Mouse (Mus musculus) MEL (cell line): ENCODE data around the gene Pfpl. TPM values are rescaled to one million over a fixed set of nuclear protein-coding genes. Genes with fewer than 3 reads are reported as not detected.

Source experiments
- DNase-seq: peaks from one replicate; pipeline ENCODE4 v3.0.0; 2011; ENCODE audit warnings: low read depth, low spot score
- H3K27ac ChIP-seq: 2 replicates; pipeline ENCODE4 v1.5.1; 2012; ENCODE audit warnings: low read depth, mild to moderate bottlenecking, control low read depth, low read length, moderate library complexity; ENCODE audit not compliant: control insufficient read depth
- H3K27me3 ChIP-seq, 2 experiments: fragments of 150-350 bp in 1 of 2; sonication (generic) in 1 of 2; 2 replicates each; pipeline ENCODE4 v1.6.1; 2012; ENCODE audit warnings: low read length in 2 of 2, mild to moderate bottlenecking in 2 of 2, improper control_type of control experiment in 1 of 2, moderate library complexity in 1 of 2; ENCODE audit not compliant: insufficient read depth in 2 of 2, control insufficient read depth in 1 of 2
- H3K36me3 ChIP-seq, 2 experiments: 2 replicates each; pipeline ENCODE4 v1.6.1; 2012 to 2014; ENCODE audit warnings: low read length in 2 of 2, improper control_type of control experiment in 1 of 2, inconsistent platforms in 1 of 2, mild to moderate bottlenecking in 1 of 2; ENCODE audit not compliant: insufficient read depth in 2 of 2, control insufficient read depth in 1 of 2
- H3K4me1 ChIP-seq, 2 experiments: fragments of 150-350 bp in 1 of 2; sonication (generic) in 1 of 2; 2 replicates each; pipeline ENCODE4 v1.6.1; 2012; ENCODE audit warnings: low read length in 2 of 2, improper control_type of control experiment in 1 of 2, mild to moderate bottlenecking in 1 of 2; ENCODE audit not compliant: insufficient read depth in 2 of 2, control insufficient read depth in 1 of 2
- H3K4me3 ChIP-seq, 2 experiments: fragments of 150-350 bp in 1 of 2; sonication (generic) in 1 of 2; 2 replicates each; pipeline ENCODE4 v1.5.1; 2012; ENCODE audit warnings: low read depth in 2 of 2, low read length in 2 of 2, mild to moderate bottlenecking in 2 of 2, moderate library complexity in 2 of 2, control low read depth in 1 of 2, improper control_type of control experiment in 1 of 2; ENCODE audit not compliant: control insufficient read depth in 1 of 2, insufficient read depth in 1 of 2
- H3K79me2 ChIP-seq: 2 replicates; pipeline ENCODE4 v1.6.1; 2012; ENCODE audit warnings: mild to moderate bottlenecking, low read length, moderate library complexity; ENCODE audit not compliant: control insufficient read depth, poor library complexity, insufficient read depth
- H3K9ac ChIP-seq: 2 replicates; pipeline ENCODE4 v1.6.1; 2012; ENCODE audit warnings: low read depth, mild to moderate bottlenecking, control low read depth, low read length, moderate library complexity; ENCODE audit not compliant: control insufficient read depth, poor library complexity, severe bottlenecking
- H3K9me3 ChIP-seq: fragments of 150-350 bp; sonication (generic); replicated peaks from 2 replicates; pipeline ENCODE4 v1.6.1; 2012; ENCODE audit warnings: mild to moderate bottlenecking, low read length, improper control_type of control experiment, moderate library complexity; ENCODE audit not compliant: insufficient read depth
- BHLHE40 ChIP-seq: IDR thresholded peaks from 2 replicates; pipeline ENCODE4 v1.6.1; 2012; ENCODE audit warnings: low read depth, mild to moderate bottlenecking, inconsistent platforms, low read length, improper control_type of control experiment, borderline replicate concordance
- CHD1 ChIP-seq: IDR thresholded peaks from 2 replicates; pipeline ENCODE4 v1.6.1; 2012; ENCODE audit warnings: low read depth, mild to moderate bottlenecking, inconsistent platforms, low read length, improper control_type of control experiment
- CHD2 ChIP-seq: IDR thresholded peaks from 2 replicates; pipeline ENCODE4 v1.6.1; 2011; ENCODE audit warnings: low read length, improper control_type of control experiment
- E2F4 ChIP-seq: IDR thresholded peaks from 2 replicates; pipeline ENCODE4 v1.6.1; 2011; ENCODE audit warnings: low read depth, low read length, improper control_type of control experiment, borderline replicate concordance
- ELF1 ChIP-seq: IDR thresholded peaks from 2 replicates; pipeline ENCODE4 v1.6.1; 2014; ENCODE audit warnings: low read depth, mild to moderate bottlenecking, inconsistent platforms, low read length, improper control_type of control experiment, moderate library complexity
- EP300 ChIP-seq, 2 experiments: IDR thresholded peaks; 2 replicates each; pipeline ENCODE4 v1.6.1; 2011; ENCODE audit warnings: improper control_type of control experiment in 2 of 2, low read length in 2 of 2, low read depth in 1 of 2, mild to moderate bottlenecking in 1 of 2
- GABPA ChIP-seq: IDR thresholded peaks from 2 replicates; pipeline ENCODE4 v1.6.1; 2012; ENCODE audit warnings: low read depth, mild to moderate bottlenecking, inconsistent platforms, low read length, improper control_type of control experiment, moderate library complexity
- GATA1 ChIP-seq: IDR thresholded peaks from 2 replicates; pipeline ENCODE4 v1.6.1; 2011; ENCODE audit warnings: low read depth, low read length, improper control_type of control experiment
- HCFC1 ChIP-seq: IDR thresholded peaks from 2 replicates; pipeline ENCODE4 v1.6.1; 2012; ENCODE audit warnings: low read depth, mild to moderate bottlenecking, inconsistent platforms, low read length, improper control_type of control experiment, moderate library complexity
- KAT2A ChIP-seq: conservative IDR thresholded peaks from 2 replicates; pipeline ENCODE4 v1.6.1; 2012; ENCODE audit warnings: low read depth, low read length, improper control_type of control experiment, inconsistent platforms
- MAFK ChIP-seq: IDR thresholded peaks from 2 replicates; pipeline ENCODE4 v1.6.1; 2011; ENCODE audit warnings: low read depth, mild to moderate bottlenecking, low read length, improper control_type of control experiment, borderline replicate concordance
- MAX ChIP-seq: IDR thresholded peaks from 2 replicates; pipeline ENCODE4 v1.6.1; 2011; ENCODE audit warnings: low read length, improper control_type of control experiment
- MAZ ChIP-seq: IDR thresholded peaks from 2 replicates; pipeline ENCODE4 v1.6.1; 2012; ENCODE audit warnings: low read depth, mild to moderate bottlenecking, inconsistent platforms, low read length, improper control_type of control experiment
- MEF2A ChIP-seq: IDR thresholded peaks from 2 replicates; pipeline ENCODE4 v1.6.1; 2014; ENCODE audit warnings: low read depth, mild to moderate bottlenecking, inconsistent platforms, low read length, improper control_type of control experiment; ENCODE audit not compliant: poor library complexity, insufficient replicate concordance, severe bottlenecking; ENCODE audit errors: extremely low read depth
- MXI1 ChIP-seq: IDR thresholded peaks from 2 replicates; pipeline ENCODE4 v1.6.1; 2011; ENCODE audit warnings: mild to moderate bottlenecking, low read depth, low read length, improper control_type of control experiment
- NRF1 ChIP-seq: IDR thresholded peaks from 2 replicates; pipeline ENCODE4 v1.6.1; 2014; ENCODE audit warnings: low read depth, mild to moderate bottlenecking, inconsistent platforms, low read length, improper control_type of control experiment, moderate library complexity; ENCODE audit not compliant: poor library complexity, insufficient read depth, severe bottlenecking
- POLR2A ChIP-seq, 2 experiments: IDR thresholded peaks; 2 replicates each; pipeline ENCODE4 v1.6.1; 2011 to 2012; ENCODE audit warnings: low read length in 2 of 2, mild to moderate bottlenecking in 2 of 2, control low read depth in 1 of 2, improper control_type of control experiment in 1 of 2, low read depth in 1 of 2, moderate library complexity in 1 of 2; ENCODE audit not compliant: control insufficient read depth in 1 of 2, insufficient read depth in 1 of 2, poor library complexity in 1 of 2
- POLR2AphosphoS2 ChIP-seq: IDR thresholded peaks from 2 replicates; pipeline ENCODE4 v1.6.1; 2011; ENCODE audit warnings: low read length, improper control_type of control experiment
- POLR2AphosphoS5 ChIP-seq: IDR thresholded peaks from 2 replicates; pipeline ENCODE4 v1.6.1; 2012; ENCODE audit warnings: low read depth, borderline replicate concordance, mild to moderate bottlenecking, inconsistent platforms, low read length, moderate library complexity, mixed read lengths
- RAD21 ChIP-seq: IDR thresholded peaks from 2 replicates; pipeline ENCODE4 v1.6.1; 2011; ENCODE audit warnings: mild to moderate bottlenecking, low read depth, low read length, improper control_type of control experiment
- RCOR1 ChIP-seq: IDR thresholded peaks from 2 replicates; pipeline ENCODE4 v1.6.1; 2012; ENCODE audit warnings: low read depth, mild to moderate bottlenecking, inconsistent platforms, low read length, improper control_type of control experiment
- SIN3A ChIP-seq: IDR thresholded peaks from 2 replicates; pipeline ENCODE4 v1.6.1; 2012; ENCODE audit warnings: low read length, improper control_type of control experiment, inconsistent platforms
- TAL1 ChIP-seq: IDR thresholded peaks from 2 replicates; pipeline ENCODE4 v1.6.1; 2012; ENCODE audit warnings: mild to moderate bottlenecking, inconsistent platforms, low read length, moderate library complexity, mixed read lengths
- TBP ChIP-seq: IDR thresholded peaks from 2 replicates; pipeline ENCODE4 v1.8.0; 2011; ENCODE audit warnings: low read depth, low read length, improper control_type of control experiment
- TCF12 ChIP-seq: IDR thresholded peaks from 2 replicates; pipeline ENCODE4 v1.6.1; 2014; ENCODE audit warnings: low read depth, mild to moderate bottlenecking, inconsistent platforms, low read length, improper control_type of control experiment, moderate library complexity
- UBTF ChIP-seq: IDR thresholded peaks from 2 replicates; pipeline ENCODE4 v1.6.1; 2012; ENCODE audit warnings: low read depth, mild to moderate bottlenecking, inconsistent platforms, low read length, improper control_type of control experiment, moderate library complexity, borderline replicate concordance; ENCODE audit not compliant: insufficient read depth
- USF1 ChIP-seq: IDR thresholded peaks from 2 replicates; pipeline ENCODE4 v1.6.1; 2014; ENCODE audit warnings: low read depth, mild to moderate bottlenecking, inconsistent platforms, low read length, improper control_type of control experiment, moderate library complexity
- USF2 ChIP-seq, 2 experiments: IDR thresholded peaks; 2 replicates each; pipeline ENCODE4 v1.6.1; 2011 to 2012; ENCODE audit warnings: improper control_type of control experiment in 2 of 2, low read length in 2 of 2, borderline replicate concordance in 1 of 2, inconsistent platforms in 1 of 2, low read depth in 1 of 2, mild to moderate bottlenecking in 1 of 2; ENCODE audit not compliant: insufficient read depth in 1 of 2
- ZKSCAN1 ChIP-seq: IDR thresholded peaks from 2 replicates; pipeline ENCODE4 v1.6.1; 2012; ENCODE audit warnings: low read depth, mild to moderate bottlenecking, inconsistent platforms, low read length, improper control_type of control experiment, moderate library complexity
- ZMIZ1 ChIP-seq: IDR thresholded peaks from 2 replicates; pipeline ENCODE4 v1.6.1; 2012; ENCODE audit warnings: low read depth, mild to moderate bottlenecking, inconsistent platforms, low read length, improper control_type of control experiment, moderate library complexity
- ZNF384 ChIP-seq: IDR thresholded peaks from 2 replicates; pipeline ENCODE4 v1.6.1; 2012; ENCODE audit warnings: low read depth, mild to moderate bottlenecking, inconsistent platforms, low read length, improper control_type of control experiment
- polyA plus RNA-seq, 2 experiments: library from polyadenylated mRNA; stranded (reverse) in 1 of 2; unstranded in 1 of 2; fragments of >175 nt in 1 of 2; fragments of >200 nt in 1 of 2; gene quantifications; 2 replicates each; pipeline versions ENCODE4 v1.2.1 to v1.2.4; 2012; ENCODE audit warnings: low replicate concordance in 2 of 2, low read depth in 1 of 2; ENCODE audit not compliant: insufficient read length in 2 of 2, insufficient read depth in 1 of 2, missing spikeins in 1 of 2
- total RNA-seq: library from RNA; depleted of rRNA; stranded (reverse); fragments of 300-350 nt; gene quantifications from 2 replicates; pipeline ENCODE4 v1.2.3, GENCODE M21; 2012

Pfpl gene
- total and polyA plus RNA-seq, 3 experiments, result not detected

DNA sequence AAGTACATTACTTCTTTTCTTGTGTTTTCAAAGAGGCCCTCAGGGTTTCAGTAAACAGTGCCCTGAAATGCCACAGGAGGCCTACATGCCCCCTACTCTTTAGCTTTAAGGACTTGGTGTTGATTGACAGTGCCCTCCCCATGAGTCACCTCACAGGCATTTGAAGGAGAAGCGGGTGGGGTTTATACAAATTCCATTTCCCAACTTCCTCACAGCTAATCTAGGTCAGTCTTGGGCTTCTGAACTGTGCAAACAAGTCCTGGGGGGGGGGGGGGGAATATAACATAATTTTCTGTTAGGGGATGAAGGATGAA, 36.0 kb downstream of the Pfpl start:
- Histone ChIP-seq H3K79me2 (no peaks in the 10 kb centered on the region), H3K9ac (no peak overlapping the region), H3K27ac (peak overlapping the region; percentile 35; the same call in 1 of the 2 replicates), H3K4me3 (no peak overlapping the region), H3K36me3 (peaks cover 0 to 9% of the 10 kb centered on the region in 2 experiments; a peak in 2 of 4 replicates), H3K27me3 (no peaks in the 10 kb centered on the region), H3K9me3 (no peaks in the 10 kb centered on the region), H3K4me1 (peaks cover 3 to 4% of the 10 kb centered on the region in 2 experiments; a peak in 2 of 4 replicates)
- TF ChIP-seq KAT2A (no peak), MXI1 (no peak), MEF2A (no peak), GABPA (no peak), POLR2A (IDR thresholded peaks at IDR 0.05; ENCODE audit: control insufficient read depth in 1 of 2, insufficient read depth in 1 of 2, low read depth in 1 of 2, low read length in 2 of 2, poor library complexity in 1 of 2) (no peak), USF2 (IDR thresholded peaks at IDR 0.05; ENCODE audit: borderline replicate concordance in 1 of 2, insufficient read depth in 1 of 2, low read depth in 1 of 2, low read length in 2 of 2) (no peak), CHD1 (no peak), E2F4 (no peak), TAL1 (no peak)
- peak; percentile 63 for DNase-seq

DNA sequence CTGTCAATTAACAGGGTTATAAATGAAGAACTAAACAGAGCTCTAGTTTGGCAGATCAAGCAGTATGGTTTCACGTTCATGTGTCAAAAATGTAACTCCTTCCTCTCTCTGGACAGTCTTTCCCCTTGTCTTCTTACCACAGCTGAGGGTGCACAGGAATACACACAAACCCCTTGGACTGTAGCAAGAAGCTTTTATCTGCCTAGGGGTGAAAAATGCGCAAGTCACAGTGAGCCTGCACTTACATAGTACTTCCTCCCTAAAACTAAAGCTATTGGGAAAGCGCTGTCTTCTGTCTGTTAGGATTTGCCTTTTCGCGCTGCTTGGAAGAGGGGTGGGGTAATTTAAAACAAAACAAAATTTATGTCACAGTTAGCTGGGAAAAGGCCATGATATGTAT, 36.4 kb downstream of the Pfpl start:
- Histone ChIP-seq H3K9me3 (no peaks in the 10 kb centered on the region), H3K9ac (no peak overlapping the region), H3K27ac (peak overlapping the region; percentile 35; the same call in 1 of the 2 replicates), H3K36me3 (peaks cover 0 to 9% of the 10 kb centered on the region in 2 experiments; a peak in 2 of 4 replicates), H3K4me3 (no peak overlapping the region), H3K27me3 (no peaks in the 10 kb centered on the region), H3K4me1 (peaks cover 3 to 4% of the 10 kb centered on the region in 2 experiments; a peak in 2 of 4 replicates), H3K79me2 (no peaks in the 10 kb centered on the region)
- DNase-seq, result peak; percentile 79
- TF ChIP-seq MEF2A (no peak), GABPA (peak; percentile 91), ZKSCAN1 (no peak), ZMIZ1 (no peak), MAX (no peak), NRF1 (no peak), HCFC1 (no peak), TCF12 (no peak), ZNF384 (no peak), POLR2AphosphoS2 (no peak), MXI1 (no peak), CHD1 (no peak), CHD2 (no peak), EP300 (IDR thresholded peaks at IDR 0.05; ENCODE audit: low read depth in 1 of 2, low read length in 2 of 2) (peak in 1 of 2 experiments; percentile 21; a peak in 1 of 4 replicates), RAD21 (no peak), MAFK (no peak), ELF1 (no peak), USF1 (no peak), MAZ (no peak), TBP (no peak), BHLHE40 (no peak), POLR2AphosphoS5 (no peak), GATA1 (peak; percentile 39), SIN3A (0 out of 2 replicates have a peak, but pooled peaks have one; percentile 23), UBTF (no peak), TAL1 (no peak), RCOR1 (no peak), E2F4 (no peak)
